ENCODE assay signal across 11 mouse cellular contexts in the genomic region with DNA sequence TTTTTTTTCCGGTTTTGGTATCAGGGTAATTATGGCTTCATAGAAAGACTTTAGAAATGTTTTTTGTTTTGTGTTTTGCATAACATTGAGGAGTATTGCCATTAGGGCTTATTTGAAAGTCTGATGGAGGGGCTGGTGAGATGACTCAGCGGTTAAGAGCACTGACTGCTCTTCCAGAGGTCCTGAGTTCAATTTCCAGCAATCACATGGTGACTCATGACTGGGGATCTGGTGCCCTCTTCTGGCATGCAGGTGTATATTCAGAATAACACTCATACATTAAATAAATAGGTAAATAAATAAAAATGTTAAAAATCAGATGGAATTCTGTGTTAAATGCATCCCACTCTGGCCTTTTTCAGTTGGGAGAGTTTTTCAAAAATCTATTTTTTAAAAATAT. TPM values are rescaled to one million over a fixed set of nuclear protein-coding genes. Genes with fewer than 3 reads are reported as not detected.
A peak's percentile ranks its signal among the peaks of the same experiment; 100 is the strongest.
DNase-seq lines count a peak whose midpoint lies in the region; ATAC-seq and TF ChIP-seq lines count a peak whose summit lies in the region.
"Had no signal": no experiment of that assay in that cellular context is flagged by ENCODE, and none has a peak within 500 bp of the region (broad histone marks: within the 10 kb centered on the region; RNA-seq: fewer than 3 reads in every experiment).

No protein-coding gene starts in this region.

- H3K4me2 ChIP-seq in intestine, postnatal 0 days (replicated peaks; ENCODE audit: low read depth), result no peak overlapping the region
- H3K4me2 ChIP-seq in intestine, embryonic 16.5 days (ENCODE audit: low read depth, low read length), result no peak overlapping the region
- no peak overlapping the region for H3K4me2 ChIP-seq in liver, postnatal 0 days (ENCODE audit: low read depth, low read length)
- H3K4me2 ChIP-seq in forebrain, embryonic 15.5 days (replicated peaks), result no peak overlapping the region
- H3K4me2 ChIP-seq: hindbrain, embryonic 15.5 days had no signal

- no peak for ATAC-seq in intestine, postnatal 0 days
- ATAC-seq in intestine, embryonic 16.5 days, result no peak
- ATAC-seq in liver, postnatal 0 days, result no peak
- ATAC-seq in forebrain, embryonic 15.5 days (replicated peaks), result no peak

- H3K36me3 ChIP-seq in intestine, postnatal 0 days (ENCODE audit: control insufficient read depth, insufficient read depth), result no peaks in the 10 kb centered on the region
- no peaks in the 10 kb centered on the region for H3K36me3 ChIP-seq in intestine, embryonic 16.5 days (ENCODE audit: control insufficient read depth, insufficient read depth, low read length)
- H3K36me3 ChIP-seq in liver, postnatal 0 days (replicated peaks; ENCODE audit: insufficient read depth, low read length), result no peaks in the 10 kb centered on the region
- H3K36me3 ChIP-seq in forebrain, embryonic 15.5 days, result no peaks in the 10 kb centered on the region
- H3K36me3 ChIP-seq: hindbrain, embryonic 15.5 days had no signal

- peak; percentile 73 for DNase-seq in CD4-positive, CD25-positive, alpha-beta regulatory T cell, adult 2 months (ENCODE audit: low read depth, low spot score)
- peak; percentile 45 for DNase-seq in T-cell, adult 2 months (ENCODE audit: low spot score)
- DNase-seq in liver, postnatal 0 days, result peak; percentile 21
- no peak for DNase-seq in left cerebral cortex, adult 9 months (ENCODE audit: low spot score in 2 of 2)
- no peak for DNase-seq in gastrocnemius, postnatal 25 days
- DNase-seq: right cerebral cortex, adult 18-20 months had no signal

- H3K27me3 ChIP-seq in intestine, postnatal 0 days (replicated peaks; ENCODE audit: control insufficient read depth, insufficient read depth, low read length), result no peaks in the 10 kb centered on the region
- no peaks in the 10 kb centered on the region for H3K27me3 ChIP-seq in intestine, embryonic 16.5 days (replicated peaks; ENCODE audit: control insufficient read depth, insufficient read depth, low read length)
- H3K27me3 ChIP-seq in liver, postnatal 0 days (ENCODE audit: insufficient read depth, low read length), result peaks cover 3% of the 10 kb centered on the region; the same call in 1 of the 2 replicates
- H3K27me3 ChIP-seq in forebrain, embryonic 15.5 days, result peaks cover 17% of the 10 kb centered on the region; the same call in 1 of the 2 replicates

- 66% methylated on average over 2 of the region's 2 CpGs for WGBS in intestine, postnatal 0 days
- 73% methylated on average over 2 of the region's 2 CpGs for WGBS in intestine, embryonic 16.5 days
- 59% methylated on average over 2 of the region's 2 CpGs for WGBS in liver, postnatal 0 days (ENCODE audit: insufficient replicate concordance)
- 64% methylated on average over 2 of the region's 2 CpGs for WGBS in forebrain, embryonic 15.5 days

- no peaks in the 10 kb centered on the region for H3K9me3 ChIP-seq in intestine, postnatal 0 days (ENCODE audit: control insufficient read depth)
- H3K9me3 ChIP-seq in intestine, embryonic 16.5 days (ENCODE audit: control insufficient read depth, low read length), result no peaks in the 10 kb centered on the region
- H3K9me3 ChIP-seq in liver, postnatal 0 days (ENCODE audit: low read length), result no peaks in the 10 kb centered on the region
- H3K9me3 ChIP-seq in forebrain, embryonic 15.5 days, result no peaks in the 10 kb centered on the region
- H3K9me3 ChIP-seq: hindbrain, embryonic 15.5 days had no signal

- H3K4me1 ChIP-seq in intestine, postnatal 0 days (replicated peaks; ENCODE audit: control insufficient read depth, insufficient read depth, low read length), result peaks cover 3% of the 10 kb centered on the region; the same call in 1 of the 2 replicates
- H3K4me1 ChIP-seq in intestine, embryonic 16.5 days (ENCODE audit: control insufficient read depth, insufficient read depth, low read length), result peaks cover 4% of the 10 kb centered on the region; the same call in 1 of the 2 replicates
- H3K4me1 ChIP-seq in liver, postnatal 0 days (ENCODE audit: insufficient read depth), result no peaks in the 10 kb centered on the region
- no peaks in the 10 kb centered on the region for H3K4me1 ChIP-seq in forebrain, embryonic 15.5 days
- H3K4me1 ChIP-seq: hindbrain, embryonic 15.5 days had no signal

- H3K4me3 ChIP-seq in intestine, postnatal 0 days (ENCODE audit: low read depth, low read length), result no peak overlapping the region
- no peak overlapping the region for H3K4me3 ChIP-seq in intestine, embryonic 16.5 days (ENCODE audit: low read length)
- no peak overlapping the region for H3K4me3 ChIP-seq in liver, postnatal 0 days (ENCODE audit: low read depth, low read length)
- no peak overlapping the region for H3K4me3 ChIP-seq in forebrain, embryonic 15.5 days
- H3K4me3 ChIP-seq: erythroblast, embryonic 14.5 days; hindbrain, embryonic 15.5 days had no signal

- H3K27ac ChIP-seq in intestine, postnatal 0 days (ENCODE audit: low read depth, low read length), result no peak overlapping the region
- no peak overlapping the region for H3K27ac ChIP-seq in intestine, embryonic 16.5 days (ENCODE audit: low read length)
- H3K27ac ChIP-seq in liver, postnatal 0 days (ENCODE audit: low read depth), result no peak overlapping the region
- no peak overlapping the region for H3K27ac ChIP-seq in forebrain, embryonic 15.5 days (replicated peaks)
- H3K27ac ChIP-seq: hindbrain, embryonic 15.5 days had no signal

- H3K9ac ChIP-seq in intestine, postnatal 0 days (ENCODE audit: low read depth, low read length), result no peak overlapping the region
- H3K9ac ChIP-seq in intestine, embryonic 16.5 days (ENCODE audit: low read depth, low read length), result no peak overlapping the region
- H3K9ac ChIP-seq in liver, postnatal 0 days (replicated peaks), result no peak overlapping the region
- H3K9ac ChIP-seq in forebrain, embryonic 15.5 days (replicated peaks), result no peak overlapping the region
- H3K9ac ChIP-seq: hindbrain, embryonic 15.5 days had no signal

- TF ChIP-seq EP300 in liver, postnatal 0 days (IDR thresholded peaks at IDR 0.05; ENCODE audit: low read depth), result no peak

- peak; percentile 60 for TF ChIP-seq CTCF in intestine, postnatal 0 days (IDR thresholded peaks at IDR 0.05; ENCODE audit: low read depth)
- peak; percentile 56 for TF ChIP-seq CTCF in liver, postnatal 0 days (IDR thresholded peaks at IDR 0.05; ENCODE audit: low read depth)

RNA-seq across cellular contexts. Expression of gene Rlim, which starts 9.3 kb away (rescaled TPM):
- polyA plus RNA-seq in intestine, postnatal 0 days (2015; fragmentation: Nextera tagmentation; extraction: Ambion mirVana), result 11.9 and 14.4 TPM in 2 replicates
- 23.5 and 25.5 TPM in 2 replicates for polyA plus RNA-seq in intestine, embryonic 16.5 days (2015; fragmentation: Nextera tagmentation; extraction: Ambion mirVana)
- 5.8 and 6.8 TPM in 2 replicates for polyA plus RNA-seq in liver, postnatal 0 days (2015; fragmentation: Nextera tagmentation; extraction: Ambion mirVana)
- 10 to 100 TPM; 13.6 to 15.1 TPM for total RNA-seq in gastrocnemius, postnatal 25 days (2021)
- polyA plus RNA-seq in forebrain, embryonic 15.5 days (2015; fragmentation: Nextera tagmentation; extraction: Ambion mirVana), result 32.2 and 33.5 TPM in 2 replicates

Comparison
In these comparisons a context has a peak if more than half of its experiments do, and no peak if none do; other contexts are left out.
1. DNase-seq: peak in CD4-positive, CD25-positive, alpha-beta regulatory T cell, adult 2 months (single experiment), T-cell, adult 2 months (single experiment) and liver, postnatal 0 days (single experiment); none in left cerebral cortex, adult 9 months (0 of 2) and gastrocnemius, postnatal 25 days (single experiment).